8 mouse cellular contexts compared by ENCODE assay signal in the genomic region with DNA sequence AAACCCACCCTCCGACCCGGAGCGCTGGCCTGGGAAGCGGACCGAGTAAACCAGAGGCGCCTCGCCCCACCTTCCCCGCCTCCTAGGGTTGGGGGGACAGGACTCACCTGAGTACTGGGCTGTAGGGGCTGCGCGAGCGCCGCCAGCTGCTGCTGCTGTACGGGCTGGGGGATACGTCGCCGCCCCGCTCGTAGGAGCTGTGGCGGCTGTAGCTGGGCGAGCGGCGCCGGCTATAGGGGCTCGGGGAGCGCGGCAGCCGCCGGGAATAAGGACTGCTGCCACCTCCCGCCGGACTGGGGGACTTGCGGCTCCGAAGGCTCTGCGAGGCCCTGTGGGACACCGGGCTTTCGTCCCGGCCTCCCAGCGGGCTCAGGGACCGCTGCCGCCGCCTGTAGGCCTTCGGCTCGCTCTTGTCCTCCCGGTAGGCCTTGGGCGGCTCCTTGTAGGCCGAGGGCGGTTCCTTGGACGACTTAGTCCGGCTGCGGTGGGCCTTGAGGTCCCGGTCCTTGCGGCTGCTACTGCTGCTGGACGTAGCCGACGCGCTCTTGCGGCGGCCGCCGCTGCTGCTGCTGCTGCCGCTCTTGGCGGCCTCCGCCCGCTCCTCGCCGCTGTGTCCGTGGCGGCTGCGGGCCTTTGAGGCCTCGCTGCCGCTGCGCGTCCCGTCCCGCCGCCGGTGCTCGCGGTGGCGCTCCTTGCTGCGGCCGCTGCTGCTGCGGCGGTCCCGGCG. TPM values are rescaled to one million over a fixed set of nuclear protein-coding genes. Genes with fewer than 3 reads are reported as not detected.
DNase-seq lines count a peak whose midpoint lies in the region; ATAC-seq and TF ChIP-seq lines count a peak whose summit lies in the region.

No protein-coding gene starts in this region.

- peaks cover 5 to 33% of the 10 kb centered on the region in 2 experiments for H3K36me3 ChIP-seq in MEL (ENCODE audit: control insufficient read depth in 1 of 2, insufficient read depth in 2 of 2, low read length in 2 of 2)
- peaks cover 14% of the 10 kb centered on the region for H3K36me3 ChIP-seq in hindbrain, embryonic 10.5 days
- H3K36me3 ChIP-seq in lung, postnatal 0 days (ENCODE audit: insufficient read depth, low read length), result no peaks in the 10 kb centered on the region

- H3K27me3 ChIP-seq in MEL (ENCODE audit: control insufficient read depth in 1 of 2, insufficient read depth in 2 of 2, low read length in 2 of 2), result no peaks in the 10 kb centered on the region
- no peaks in the 10 kb centered on the region for H3K27me3 ChIP-seq in hindbrain, embryonic 10.5 days (ENCODE audit: insufficient read depth, poor library complexity, severe bottlenecking)
- H3K27me3 ChIP-seq in lung, postnatal 0 days (replicated peaks; ENCODE audit: insufficient read depth, low read length), result no peaks in the 10 kb centered on the region

- no peaks in the 10 kb centered on the region for H3K4me1 ChIP-seq in MEL (ENCODE audit: control insufficient read depth in 1 of 2, insufficient read depth in 2 of 2, low read length in 2 of 2)
- H3K4me1 ChIP-seq in hindbrain, embryonic 10.5 days (replicated peaks), result peaks cover 24% of the 10 kb centered on the region
- H3K4me1 ChIP-seq in lung, postnatal 0 days (ENCODE audit: insufficient read depth, low read depth, low read length), result no peaks in the 10 kb centered on the region

- peaks cover 50% of the 10 kb centered on the region for H3K79me2 ChIP-seq in MEL (ENCODE audit: control insufficient read depth, insufficient read depth, low read length, poor library complexity)

- no peaks in the 10 kb centered on the region for H3K9me3 ChIP-seq in MEL (replicated peaks; ENCODE audit: insufficient read depth, low read length)
- H3K9me3 ChIP-seq in hindbrain, embryonic 10.5 days, result no peaks in the 10 kb centered on the region
- no peaks in the 10 kb centered on the region for H3K9me3 ChIP-seq in lung, postnatal 0 days (ENCODE audit: low read length)

- DNase-seq in MEL (ENCODE audit: low read depth, low spot score), result peak; percentile 64
- peak; percentile 63 for DNase-seq in cerebellum, adult 8-10 months
- DNase-seq in hindbrain, embryonic 10.5 days (ENCODE audit: low spot score), result peak; percentile 75
- peak; percentile 77 to 79 for DNase-seq in layer of hippocampus, postnatal 10 days (ENCODE audit: low spot score in 2 of 2)
- DNase-seq in lung, postnatal 0 days (ENCODE audit: low spot score), result peak; percentile 93
- DNase-seq in ovary, postnatal 10 days (ENCODE audit: low spot score), result peak; percentile 60
- peak; percentile 77 for DNase-seq in thymus, postnatal 0 days (ENCODE audit: low spot score)

- TF ChIP-seq POLR2A in MEL (IDR thresholded peaks at IDR 0.05; ENCODE audit: control insufficient read depth in 1 of 2, insufficient read depth in 1 of 2, low read depth in 1 of 2, low read length in 2 of 2, poor library complexity in 1 of 2), result no peak

- WGBS in hindbrain, embryonic 10.5 days, result under 1% methylated on average over 85 of the region's 85 CpGs
- 2% methylated on average over 70 of the region's 85 CpGs for WGBS in lung, postnatal 0 days

- H3K4me3 ChIP-seq in MEL (ENCODE audit: control insufficient read depth in 1 of 2, insufficient read depth in 1 of 2, low read depth in 2 of 2, low read length in 2 of 2), result peak overlapping the region; percentile 81 to 98
- peak overlapping the region; percentile 98 for H3K4me3 ChIP-seq in hindbrain, embryonic 10.5 days
- H3K4me3 ChIP-seq in lung, postnatal 0 days (ENCODE audit: low read depth, low read length), result peak overlapping the region; percentile 100

- TF ChIP-seq RAD21 in MEL (IDR thresholded peaks at IDR 0.05; ENCODE audit: low read depth, low read length), result no peak

- peak in 2 of 3 experiments; percentile 12 to 29; a peak in 2 of 6 replicates for TF ChIP-seq CTCF in MEL (IDR thresholded peaks at IDR 0.05 in 2 of 3, conservative IDR thresholded peaks at IDR 0.05 in 1 of 3; ENCODE audit: control insufficient read depth in 1 of 3, insufficient read depth in 1 of 3, low read depth in 2 of 3, low read length in 3 of 3, poor library complexity in 1 of 3, severe bottlenecking in 1 of 3)
- TF ChIP-seq CTCF in lung, postnatal 0 days (IDR thresholded peaks at IDR 0.05), result peak; percentile 77

- peak overlapping the region; percentile 99 for H3K9ac ChIP-seq in MEL (ENCODE audit: control insufficient read depth, low read depth, low read length, poor library complexity, severe bottlenecking)
- H3K9ac ChIP-seq in lung, postnatal 0 days (replicated peaks; ENCODE audit: low read depth), result peak overlapping the region; percentile 93

- no peak for TF ChIP-seq EP300 in MEL (IDR thresholded peaks at IDR 0.05; ENCODE audit: low read depth in 1 of 2, low read length in 2 of 2)
- no peak for TF ChIP-seq EP300 in lung, postnatal 0 days (IDR thresholded peaks at IDR 0.05)

- H3K4me2 ChIP-seq in lung, postnatal 0 days (replicated peaks; ENCODE audit: low read depth, low read length), result peak overlapping the region; percentile 96

- peak overlapping the region; percentile 90 for H3K27ac ChIP-seq in MEL (ENCODE audit: control insufficient read depth, low read depth, low read length)
- H3K27ac ChIP-seq in hindbrain, embryonic 10.5 days, result peak overlapping the region; percentile 96
- peak overlapping the region; percentile 99 for H3K27ac ChIP-seq in lung, postnatal 0 days (ENCODE audit: low read length)

- ATAC-seq in frontal cortex, adult (ENCODE audit: low TSS enrichment), result peak; percentile 29
- peak; percentile 41 for ATAC-seq in lung, postnatal 0 days

TF ChIP-seq in MEL, 35 proteins besides CTCF, POLR2A, EP300 and RAD21:
- TF ChIP-seq TBP (IDR thresholded peaks at IDR 0.05; ENCODE audit: low read depth, low read length), result no peak
- no peak for TF ChIP-seq MYC (IDR thresholded peaks at IDR 0.05; ENCODE audit: low read depth, low read length)
- TF ChIP-seq HCFC1 (IDR thresholded peaks at IDR 0.05; ENCODE audit: low read depth, low read length), result 0 out of 2 replicates have a peak, but pooled peaks have one; percentile 19
- TF ChIP-seq POLR2AphosphoS2 (IDR thresholded peaks at IDR 0.05; ENCODE audit: low read length), result no peak
- TF ChIP-seq UBTF (IDR thresholded peaks at IDR 0.05; ENCODE audit: borderline replicate concordance, insufficient read depth, low read depth, low read length), result peak; percentile 26; the same call in 1 of the 2 replicates
- 0 out of 2 replicates have a peak, but pooled peaks have one; percentile 13 for TF ChIP-seq SMC3 (IDR thresholded peaks at IDR 0.05; ENCODE audit: low read depth, low read length)
- TF ChIP-seq CHD1 (IDR thresholded peaks at IDR 0.05; ENCODE audit: low read depth, low read length), result peak; percentile 7; the same call in 1 of the 2 replicates

RNA-seq across cellular contexts. Expression of a gene that starts 1.4 kb away (rescaled TPM):
- 27.2 and 28.7 TPM in 2 replicates for total RNA-seq in MEL (2012; rRNA removed)
- 10 to 100 TPM in 1 of 2 experiments, not detected in 1; 43.7 TPM for polyA plus RNA-seq in MEL (2012; ENCODE audit: insufficient read depth in 1 of 2, insufficient read length in 2 of 2, low read depth in 1 of 2, low replicate concordance in 2 of 2, missing spikeins in 1 of 2)
- 15.0 and 16.3 TPM in 2 replicates for polyA plus RNA-seq in hindbrain, embryonic 10.5 days (2016; fragmentation: Nextera tagmentation; extraction: Ambion mirVana)
- 10 to 100 TPM; 52.6 to 57.5 TPM for total RNA-seq in layer of hippocampus, postnatal 10 days (2021)
- 12.2 and 15.7 TPM in 2 replicates for polyA plus RNA-seq in lung, postnatal 0 days (2015; fragmentation: Nextera tagmentation; extraction: Ambion mirVana)
- 18.5 and 26.6 TPM in 2 replicates for polyA plus RNA-seq in thymus, postnatal 0 days (2015; fragmentation: Nextera tagmentation; extraction: Ambion mirVana)

Comparison
In these comparisons a context has a peak if more than half of its experiments do, and no peak if none do; other contexts are left out.
1. Peak in every context shown above with its lines: DNase-seq, ATAC-seq, H3K4me3 ChIP-seq and H3K27ac ChIP-seq.